Mouse (Mus musculus) erythroblast, embryonic 14.5 days (primary cell): ENCODE measurements around the gene App. TPM values are rescaled to one million over a fixed set of nuclear protein-coding genes. Genes with fewer than 3 reads are reported as not detected.

Experiments
- H3K27me3 ChIP-seq: 2 replicates; pipeline ENCODE4 v1.6.1; 2012; ENCODE audit warnings: inconsistent platforms; ENCODE audit not compliant: control insufficient read depth
- H3K36me3 ChIP-seq: 2 replicates; pipeline ENCODE4 v1.6.1; 2012; ENCODE audit warnings: mild to moderate bottlenecking, inconsistent platforms; ENCODE audit not compliant: control insufficient read depth
- H3K4me1 ChIP-seq: 2 replicates; pipeline ENCODE4 v1.6.1; 2012; ENCODE audit warnings: inconsistent platforms; ENCODE audit not compliant: control insufficient read depth
- H3K4me3 ChIP-seq: replicated peaks from 2 replicates; pipeline ENCODE3; 2012; ENCODE audit warnings: moderate library complexity, mild to moderate bottlenecking, inconsistent platforms
- H3K9me3 ChIP-seq: 2 replicates; pipeline ENCODE4 v1.6.1; 2012; ENCODE audit warnings: low read length, inconsistent platforms, mixed read lengths; ENCODE audit not compliant: control insufficient read depth
- GATA1 ChIP-seq: IDR thresholded peaks from 2 replicates; pipeline ENCODE4 v1.6.1; 2012; ENCODE audit warnings: low read length, inconsistent platforms, mixed read lengths
- TAL1 ChIP-seq: IDR thresholded peaks from 3 replicates; pipeline ENCODE4 v1.6.1; 2012; ENCODE audit warnings: low read length, inconsistent platforms, mixed read lengths
- polyA plus RNA-seq: library from polyadenylated mRNA; stranded (reverse); fragments of >175 nt; gene quantifications from 2 replicates; pipeline ENCODE4 v1.2.3, GENCODE M21; 2012

Gene App
- polyA plus RNA-seq, 1 experiment, result 0.16 TPM

DNA sequence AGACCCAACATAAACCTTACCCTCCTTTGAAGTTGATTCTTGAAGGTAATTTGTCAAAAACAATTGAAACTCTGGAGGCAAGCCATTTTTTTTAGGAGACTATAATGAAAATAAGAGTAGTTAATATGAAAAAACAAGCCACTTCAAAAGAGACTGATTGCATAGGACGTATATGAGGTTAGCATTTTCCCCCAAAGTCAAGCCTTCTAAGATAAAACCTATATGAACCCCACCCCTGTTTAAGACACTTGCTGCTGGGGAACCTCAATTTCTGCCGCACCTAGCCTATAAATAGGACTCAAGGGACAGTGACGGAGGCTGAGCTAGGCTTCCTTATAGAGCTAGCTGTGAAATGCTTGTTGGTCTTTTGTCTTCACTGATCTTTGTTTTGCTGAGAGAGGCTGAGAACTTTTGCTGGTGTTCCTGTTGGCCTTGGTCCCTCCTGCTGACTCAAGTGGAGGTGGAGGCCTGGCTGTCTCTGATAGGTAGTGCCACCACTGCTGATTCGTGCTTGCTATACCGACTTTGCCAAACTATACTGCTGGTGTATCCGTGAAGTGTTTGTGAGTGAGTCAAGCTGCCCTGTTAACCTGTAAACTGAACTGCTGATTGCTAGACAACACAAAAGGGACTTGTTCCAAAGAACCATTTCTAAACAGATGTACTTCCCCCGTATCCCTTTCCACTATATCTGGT is 42.6 kb downstream of the App start:
- TF ChIP-seq GATA1 (no peak), TAL1 (no peak)
- Histone ChIP-seq H3K36me3 (no peaks in the 10 kb centered on the region), H3K9me3 (peaks cover 4% of the 10 kb centered on the region; the same call in 1 of the 2 replicates), H3K27me3 (no peaks in the 10 kb centered on the region), H3K4me3 (no peak overlapping the region), H3K4me1 (peaks cover 37% of the 10 kb centered on the region)

DNA sequence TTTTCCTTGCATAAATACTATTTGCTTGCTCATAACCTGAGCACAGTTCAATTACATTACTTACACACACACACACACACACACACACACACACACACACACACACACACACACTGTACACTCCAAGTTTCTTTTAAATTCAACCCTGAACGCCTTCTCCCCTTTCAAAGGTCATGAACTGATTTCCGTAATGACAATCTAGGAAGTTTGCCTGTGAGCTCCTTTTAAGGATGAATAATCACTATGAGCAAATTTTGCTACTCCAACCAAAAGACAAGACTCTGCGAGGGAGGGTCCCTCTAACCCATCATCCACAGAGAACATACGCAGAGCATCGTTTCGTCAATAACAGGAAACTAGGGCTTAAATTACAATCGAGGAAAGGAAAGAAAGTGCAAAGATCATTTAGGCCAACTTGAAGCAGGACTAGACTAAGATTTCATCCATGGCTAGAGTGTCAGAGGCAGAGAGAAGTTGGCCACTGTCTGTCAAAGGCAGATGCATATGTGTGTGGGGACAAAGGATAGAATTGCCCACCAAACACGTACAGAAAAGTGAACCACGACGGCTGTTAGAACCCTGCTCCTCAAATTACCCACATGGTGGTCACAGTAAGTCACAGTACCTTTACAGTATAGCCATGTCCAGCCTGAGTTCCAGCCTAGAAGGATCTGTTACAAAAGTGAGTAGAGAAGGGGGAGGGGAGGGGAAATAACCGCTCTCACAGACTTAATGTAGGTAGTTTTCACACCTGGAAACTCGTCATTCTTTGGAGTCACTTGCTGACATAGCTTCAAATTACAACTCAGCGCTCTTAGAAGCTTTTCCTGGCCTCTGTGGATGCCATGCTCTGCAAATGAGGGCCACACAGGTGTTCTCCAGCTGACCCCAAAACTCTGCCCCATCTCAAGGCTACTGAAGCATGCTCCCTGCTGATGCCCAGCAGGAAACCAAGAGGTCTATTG is 44.6 kb downstream of the App start:
- Histone ChIP-seq H3K27me3 (no peaks in the 10 kb centered on the region), H3K9me3 (peaks cover 7% of the 10 kb centered on the region; the same call in 1 of the 2 replicates), H3K4me3 (no peak overlapping the region), H3K4me1 (peaks cover 37% of the 10 kb centered on the region), H3K36me3 (no peaks in the 10 kb centered on the region)
- TF ChIP-seq TAL1 (no peak), GATA1 (no peak)

- Histone ChIP-seq H3K4me1 (peaks cover 32% of the 10 kb centered on the region), H3K9me3 (peaks cover 7% of the 10 kb centered on the region; the same call in 1 of the 2 replicates), H3K36me3 (no peaks in the 10 kb centered on the region), H3K27me3 (no peaks in the 10 kb centered on the region), H3K4me3 (no peak overlapping the region)
- TF ChIP-seq TAL1 (no peak), GATA1 (no peak)
These were observed 45.3 kb downstream of the App start for GRCm38 (mm10) chr16:85128347-85128664.

GRCm38 (mm10) chr16:85127661-85128346 is 45.8 kb downstream of the App start:
- Histone ChIP-seq H3K36me3 (no peaks in the 10 kb centered on the region), H3K9me3 (peaks cover 7% of the 10 kb centered on the region; the same call in 1 of the 2 replicates), H3K4me3 (no peak overlapping the region), H3K4me1 (peaks cover 32% of the 10 kb centered on the region), H3K27me3 (no peaks in the 10 kb centered on the region)
- TF ChIP-seq TAL1 (no peak), GATA1 (no peak)

GRCm38 (mm10) chr16:85124649-85125048 is 48.9 kb downstream of the App start:
- no peak overlapping the region for H3K4me3 ChIP-seq
- H3K4me1 ChIP-seq, result peaks cover 7% of the 10 kb centered on the region
- H3K9me3 ChIP-seq, result peaks cover 7% of the 10 kb centered on the region; the same call in 1 of the 2 replicates
- TF ChIP-seq TAL1 (no peak), GATA1 (no peak)
- H3K36me3 ChIP-seq, result no peaks in the 10 kb centered on the region
- no peaks in the 10 kb centered on the region for H3K27me3 ChIP-seq

DNA sequence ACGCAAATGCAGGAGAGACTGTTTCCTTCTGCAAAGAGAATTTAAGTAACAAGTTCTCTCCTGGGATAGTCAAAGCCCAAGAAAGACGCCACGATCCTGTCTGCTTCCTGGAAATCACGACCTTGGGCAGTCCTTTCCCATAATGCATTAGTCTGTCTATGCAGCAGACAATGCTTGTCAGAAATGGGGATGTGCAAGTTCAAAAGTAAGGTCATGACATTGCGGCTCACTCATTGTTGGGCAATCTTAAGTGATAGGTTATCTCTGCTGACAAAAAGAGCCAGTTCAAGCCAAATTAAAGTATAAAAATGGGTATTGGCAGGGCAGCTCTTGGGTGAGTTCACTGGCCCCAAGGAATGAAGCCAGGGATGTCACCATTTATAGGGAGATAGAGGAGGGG is 51.6 kb downstream of the App start:
- TF ChIP-seq TAL1 (no peak), GATA1 (no peak)
- no peaks in the 10 kb centered on the region for H3K36me3 ChIP-seq
- no peak overlapping the region for H3K4me3 ChIP-seq
- no peaks in the 10 kb centered on the region for H3K27me3 ChIP-seq
- H3K9me3 ChIP-seq, result peaks cover 3% of the 10 kb centered on the region; the same call in 1 of the 2 replicates
- no peaks in the 10 kb centered on the region for H3K4me1 ChIP-seq

GRCm38 (mm10) chr16:85118916-85119315 is 54.6 kb downstream of the App start:
- TF ChIP-seq GATA1 (no peak), TAL1 (no peak)
- no peak overlapping the region for H3K4me3 ChIP-seq
- H3K4me1 ChIP-seq, result no peaks in the 10 kb centered on the region
- H3K27me3 ChIP-seq, result no peaks in the 10 kb centered on the region
- H3K36me3 ChIP-seq, result no peaks in the 10 kb centered on the region
- H3K9me3 ChIP-seq, result peaks cover 3% of the 10 kb centered on the region

GRCm38 (mm10) chr16:85117541-85117940 is 56.0 kb downstream of the App start:
- H3K27me3 ChIP-seq, result no peaks in the 10 kb centered on the region
- TF ChIP-seq TAL1, result no peak
- no peak for TF ChIP-seq GATA1
- no peaks in the 10 kb centered on the region for H3K36me3 ChIP-seq
- peaks cover 3% of the 10 kb centered on the region for H3K9me3 ChIP-seq
- no peak overlapping the region for H3K4me3 ChIP-seq
- H3K4me1 ChIP-seq, result no peaks in the 10 kb centered on the region

DNA sequence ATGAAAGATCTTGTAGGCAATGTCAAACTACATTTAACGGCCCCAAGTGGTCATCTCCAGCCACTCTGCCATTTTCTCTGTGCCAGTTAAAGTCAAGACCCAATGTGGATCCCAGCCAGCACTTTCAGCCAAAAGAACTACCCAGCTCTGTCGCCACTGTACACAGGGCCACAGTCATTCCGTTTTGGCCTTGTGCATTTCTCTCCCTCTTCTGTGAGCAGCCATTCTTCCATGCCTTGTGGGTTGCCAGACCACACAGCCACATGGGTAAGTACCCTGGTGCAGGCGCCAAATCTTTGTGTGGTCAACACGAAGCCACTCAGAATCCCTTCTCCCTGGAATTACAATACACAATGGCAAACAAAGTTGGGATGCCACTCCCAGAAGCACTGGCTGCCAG is 57.7 kb downstream of the App start:
- Histone ChIP-seq H3K4me3 (no peak overlapping the region), H3K36me3 (no peaks in the 10 kb centered on the region), H3K27me3 (no peaks in the 10 kb centered on the region), H3K9me3 (peaks cover 3% of the 10 kb centered on the region), H3K4me1 (no peaks in the 10 kb centered on the region)
- TF ChIP-seq GATA1 (no peak), TAL1 (no peak)
